Mouse (Mus musculus): ENCODE data around the gene Nfkbiz.

The Nfkbiz gene

GRCm38 (mm10) chr16:55832040-55832439 lies 6.7 kb downstream of the Nfkbiz start:
- DNase-seq (ENCODE audit: low spot score in 2 of 2): no peak

- DNase-seq (ENCODE audit: low spot score in 2 of 2): no peak
Observed at GRCm38 (mm10) chr16:55831451-55831850, 7.2 kb downstream of the Nfkbiz start.

GRCm38 (mm10) chr16:55823398-55824155 lies 15.1 kb downstream of the Nfkbiz start:
- DNase-seq (ENCODE audit: low spot score in 2 of 2): no peak

- no peak for DNase-seq (ENCODE audit: low spot score in 2 of 2)
Observed at GRCm38 (mm10) chr16:55822741-55823397, 15.8 kb downstream of the Nfkbiz start.

GRCm38 (mm10) chr16:55821997-55822740 lies 16.5 kb downstream of the Nfkbiz start:
- DNase-seq (ENCODE audit: low spot score in 2 of 2): peak; percentile 62 to 77

- no peak for DNase-seq (ENCODE audit: low spot score in 2 of 2)
Observed at GRCm38 (mm10) chr16:55821571-55821981, 17.1 kb downstream of the Nfkbiz start.

GRCm38 (mm10) chr16:55820916-55821570 lies 17.7 kb downstream of the Nfkbiz start:
- DNase-seq (ENCODE audit: low spot score in 2 of 2): no peak

GRCm38 (mm10) chr16:55820161-55820915 lies 18.4 kb downstream of the Nfkbiz start:
- DNase-seq (ENCODE audit: low spot score in 2 of 2): no peak

GRCm38 (mm10) chr16:55819186-55819861 lies 19.4 kb downstream of the Nfkbiz start:
- no peak for DNase-seq (ENCODE audit: low spot score in 2 of 2)

GRCm38 (mm10) chr16:55817717-55818515 lies 20.8 kb downstream of the Nfkbiz start:
- DNase-seq (ENCODE audit: low spot score in 2 of 2): no peak

GRCm38 (mm10) chr16:55816202-55816941 lies 22.3 kb downstream of the Nfkbiz start:
- no peak for DNase-seq (ENCODE audit: low spot score in 2 of 2)

GRCm38 (mm10) chr16:55815466-55815865 lies 23.2 kb downstream of the Nfkbiz start:
- DNase-seq (ENCODE audit: low spot score in 2 of 2): no peak

- no peak for DNase-seq (ENCODE audit: low spot score in 2 of 2)
Observed at GRCm38 (mm10) chr16:55814686-55815085, 24.0 kb downstream of the Nfkbiz start.

GRCm38 (mm10) chr16:55813916-55814315 lies 24.8 kb downstream of the Nfkbiz start:
- DNase-seq (ENCODE audit: low spot score in 2 of 2): no peak

GRCm38 (mm10) chr16:55811792-55812191 lies 26.9 kb downstream of the Nfkbiz start:
- no peak for DNase-seq (ENCODE audit: low spot score in 2 of 2)

GRCm38 (mm10) chr16:55809779-55810514 lies 28.8 kb downstream of the Nfkbiz start:
- no peak for DNase-seq (ENCODE audit: low spot score in 2 of 2)

GRCm38 (mm10) chr16:55809345-55809744 lies 29.4 kb downstream of the Nfkbiz start:
- DNase-seq (ENCODE audit: low spot score in 2 of 2): no peak

- DNase-seq (ENCODE audit: low spot score in 2 of 2): no peak
Observed at GRCm38 (mm10) chr16:55807505-55807932, 31.2 kb downstream of the Nfkbiz start.
